Mouse (Mus musculus): Measurements from ENCODE around the gene Raver1.

GRCm38 (mm10) chr9:21033136-21033535, 58.7 kb downstream of the Raver1 start:
- TF ChIP-seq POLR2A (IDR thresholded peaks at IDR 0.05; ENCODE audit: extremely low read depth, insufficient read depth, low read length) (peak; percentile 50; the same call in 1 of the 2 replicates), CTCF (IDR thresholded peaks at IDR 0.05; ENCODE audit: extremely low read depth, insufficient read depth, low read length) (no peak)

All from cortical plate, adult 2 months (tissue).